Mouse (Mus musculus) bone marrow, adult 2 months (tissue): ENCODE results near the gene Gm39566. TPM values are rescaled to one million over a fixed set of nuclear protein-coding genes. Genes with fewer than 3 reads are reported as not detected.
A peak's percentile ranks its signal among the peaks of the same experiment; 100 is the strongest.

Experiments used
- H3K27ac ChIP-seq: fragments of 200-500 bp; 2 replicates; pipeline ENCODE4 v1.5.1; 2012; ENCODE audit warnings: low read depth, mild to moderate bottlenecking, control low read depth, inconsistent platforms, low read length; ENCODE audit not compliant: control insufficient read depth, poor library complexity, insufficient read depth
- H3K4me1 ChIP-seq: fragments of 200-500 bp; 2 replicates; pipeline ENCODE4 v1.6.1; 2011; ENCODE audit warnings: low read length; ENCODE audit not compliant: control insufficient read depth, insufficient read depth
- H3K4me3 ChIP-seq: fragments of 200-500 bp; replicated peaks from 2 replicates; pipeline ENCODE3; 2011; ENCODE audit warnings: mild to moderate bottlenecking, low read depth, low read length, control low read depth; ENCODE audit not compliant: control insufficient read depth
- CTCF ChIP-seq: fragments of 200-500 bp; IDR thresholded peaks from 2 replicates; pipeline ENCODE4 v1.5.1; 2011; ENCODE audit warnings: low read length, control low read depth; ENCODE audit not compliant: control insufficient read depth, insufficient read depth
- POLR2A ChIP-seq: fragments of 200-500 bp; IDR thresholded peaks from 2 replicates; pipeline ENCODE4 v1.6.1; 2011; ENCODE audit warnings: low read depth, mild to moderate bottlenecking, control low read depth, low read length, borderline replicate concordance; ENCODE audit not compliant: control insufficient read depth
- WGBS: fragments of 180-500 bp; shearing (Covaris S2); methylation state at CpG from one replicate; pipeline ENCODE4 v1.1.7; 2018; 5-methylcytosine and 5-hydroxymethylcytosine counted together
- polyA plus RNA-seq: library from polyadenylated mRNA; stranded (reverse); fragments of >200 nt; gene quantifications from 2 replicates; pipeline ENCODE4 v1.2.4, GENCODE M21; 2011; ENCODE audit warnings: low replicate concordance; ENCODE audit not compliant: missing spikeins, insufficient read depth, insufficient read length

Gm39566 gene
- polyA plus RNA-seq, 1 experiment = not detected

GRCm38 (mm10) chr11:69797924-69798323, 17.2 kb downstream of the Gm39566 start:
- TF ChIP-seq CTCF (no peak), POLR2A (no peak)
- no peak overlapping the region for H3K27ac ChIP-seq
- H3K4me1 ChIP-seq = peaks cover 1% of the 10 kb centered on the region; the same call in 1 of the 2 replicates
- WGBS = 57% methylated on average over 7 of the region's 7 CpGs
- H3K4me3 ChIP-seq = no peak overlapping the region

GRCm38 (mm10) chr11:69795983-69796435, 19.1 kb downstream of the Gm39566 start:
- H3K27ac ChIP-seq = no peak overlapping the region
- peaks cover 1% of the 10 kb centered on the region; the same call in 1 of the 2 replicates for H3K4me1 ChIP-seq
- TF ChIP-seq CTCF = no peak
- TF ChIP-seq POLR2A = no peak
- no peak overlapping the region for H3K4me3 ChIP-seq
- WGBS = 5% methylated on average over 13 of the region's 13 CpGs

- peak; percentile 11; the same call in 1 of the 2 replicates for TF ChIP-seq CTCF
- peak; percentile 76 for TF ChIP-seq POLR2A
- peak within 1 kb of the TSS; percentile 30 for H3K27ac ChIP-seq
- peaks cover 1% of the 10 kb centered on the region; the same call in 1 of the 2 replicates for H3K4me1 ChIP-seq
- peak within 1 kb of the TSS; percentile 69 for H3K4me3 ChIP-seq
- 2% methylated on average over 52 of the region's 52 CpGs for WGBS
Observed at GRCm38 (mm10) chr11:69795168-69795982, 19.7 kb downstream of the Gm39566 start, which contains the start of gene Chrnb1. Gene Chrnb1, minus strand, starts transcription at chr11:69795943.

DNA sequence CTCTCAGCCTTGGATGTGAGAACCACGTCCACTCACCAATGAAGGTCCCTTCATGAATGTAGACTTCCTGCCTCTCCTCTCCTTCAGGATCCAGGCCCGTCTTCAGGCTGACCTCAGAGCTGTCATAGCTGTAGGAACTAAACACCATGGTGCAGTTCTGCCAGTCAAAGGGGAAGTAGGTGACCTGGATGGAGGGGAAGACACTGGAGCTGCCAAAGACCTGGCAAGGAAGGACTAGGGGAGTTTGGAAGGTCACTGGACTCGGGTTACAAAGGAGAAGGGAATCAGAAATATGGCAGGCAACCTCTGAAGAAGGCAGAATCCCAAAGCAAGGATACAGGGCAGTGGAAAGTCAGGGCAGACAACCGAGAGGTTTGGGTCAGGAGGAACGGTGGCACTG, 21.7 kb downstream of the Gm39566 start:
- Histone ChIP-seq H3K27ac (no peak overlapping the region), H3K4me3 (no peak overlapping the region), H3K4me1 (no peaks in the 10 kb centered on the region)
- 65% methylated on average over 5 of the region's 5 CpGs for WGBS
- TF ChIP-seq CTCF (no peak), POLR2A (no peak)

DNA sequence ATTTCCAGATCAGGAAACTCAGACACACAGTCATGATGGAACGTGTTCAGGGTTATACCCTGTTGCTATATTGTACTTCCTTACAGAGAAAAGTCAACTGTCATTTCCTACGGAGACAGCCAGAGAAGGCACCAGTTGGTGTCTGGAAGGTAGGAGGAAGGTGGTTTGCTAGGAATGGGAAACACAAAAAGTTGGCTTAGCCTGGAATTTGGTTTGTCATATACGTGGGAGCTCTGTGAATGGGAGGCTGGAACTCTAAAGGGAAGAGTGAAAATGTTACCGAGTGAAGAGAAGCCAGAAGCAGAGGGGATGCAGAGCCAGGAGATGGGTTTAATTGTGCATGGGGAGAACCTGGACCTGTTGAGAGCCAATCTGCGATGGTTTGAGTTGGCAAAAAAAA, 23.7 kb downstream of the Gm39566 start:
- WGBS = 67% methylated on average over 5 of the region's 5 CpGs
- Histone ChIP-seq H3K4me3 (no peak overlapping the region), H3K4me1 (no peaks in the 10 kb centered on the region), H3K27ac (no peak overlapping the region)
- TF ChIP-seq POLR2A = no peak
- TF ChIP-seq CTCF = no peak

DNA sequence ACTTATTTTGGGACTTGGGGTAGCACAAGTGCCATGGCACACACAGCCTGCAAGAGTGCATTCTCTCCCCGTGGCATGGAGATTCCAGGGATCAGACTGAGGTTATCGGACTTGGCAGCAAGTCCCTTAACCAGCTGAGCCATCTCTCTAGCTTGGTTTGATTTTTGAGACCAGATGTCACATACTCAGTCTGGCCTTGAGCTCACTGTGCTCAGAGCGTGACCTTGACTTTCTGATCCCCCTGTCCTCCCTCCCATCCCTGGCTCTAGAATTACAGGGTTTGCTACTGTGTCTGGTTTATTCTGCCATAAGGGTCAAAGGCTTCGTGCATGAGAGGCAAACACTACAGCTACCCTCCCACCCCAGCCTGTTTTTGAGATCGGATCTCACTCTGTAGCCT, 25.7 kb downstream of the Gm39566 start:
- no peak overlapping the region for H3K27ac ChIP-seq
- no peak overlapping the region for H3K4me3 ChIP-seq
- no peaks in the 10 kb centered on the region; the same call in 1 of the 2 replicates for H3K4me1 ChIP-seq
- no peak for TF ChIP-seq POLR2A
- TF ChIP-seq CTCF = no peak
- 86% methylated on average over 5 of the region's 5 CpGs for WGBS

GRCm38 (mm10) chr11:69787306-69787705, 27.8 kb downstream of the Gm39566 start:
- H3K27ac ChIP-seq = no peak overlapping the region
- TF ChIP-seq POLR2A (no peak), CTCF (no peak)
- H3K4me1 ChIP-seq = no peaks in the 10 kb centered on the region; the same call in 1 of the 2 replicates
- WGBS = 75% methylated on average over 5 of the region's 5 CpGs
- no peak overlapping the region for H3K4me3 ChIP-seq

GRCm38 (mm10) chr11:69784793-69785272, 30.3 kb downstream of the Gm39566 start:
- WGBS = 43% methylated on average over 15 of the region's 15 CpGs
- TF ChIP-seq POLR2A (no peak), CTCF (no peak)
- no peak overlapping the region for H3K27ac ChIP-seq
- peak overlapping the region; percentile 32 for H3K4me3 ChIP-seq
- no peaks in the 10 kb centered on the region; the same call in 1 of the 2 replicates for H3K4me1 ChIP-seq

- 74% methylated on average over 4 of the region's 4 CpGs for WGBS
- Histone ChIP-seq H3K27ac (no peak overlapping the region), H3K4me1 (no peaks in the 10 kb centered on the region; the same call in 1 of the 2 replicates), H3K4me3 (no peak overlapping the region)
- TF ChIP-seq CTCF (no peak), POLR2A (no peak)
Observed at GRCm38 (mm10) chr11:69781828-69782227, 33.3 kb downstream of the Gm39566 start.
